Mouse (Mus musculus) urinary bladder, adult 18-20 months (tissue): ENCODE data around the gene Ugt1a10.

Experiments
- DNase-seq, 2 experiments: peaks; one replicate each; pipeline ENCODE4 v3.0.0; 2022; ENCODE audit warnings: low spot score in 2 of 2, mixed read lengths in 2 of 2

The Ugt1a10 gene

DNA sequence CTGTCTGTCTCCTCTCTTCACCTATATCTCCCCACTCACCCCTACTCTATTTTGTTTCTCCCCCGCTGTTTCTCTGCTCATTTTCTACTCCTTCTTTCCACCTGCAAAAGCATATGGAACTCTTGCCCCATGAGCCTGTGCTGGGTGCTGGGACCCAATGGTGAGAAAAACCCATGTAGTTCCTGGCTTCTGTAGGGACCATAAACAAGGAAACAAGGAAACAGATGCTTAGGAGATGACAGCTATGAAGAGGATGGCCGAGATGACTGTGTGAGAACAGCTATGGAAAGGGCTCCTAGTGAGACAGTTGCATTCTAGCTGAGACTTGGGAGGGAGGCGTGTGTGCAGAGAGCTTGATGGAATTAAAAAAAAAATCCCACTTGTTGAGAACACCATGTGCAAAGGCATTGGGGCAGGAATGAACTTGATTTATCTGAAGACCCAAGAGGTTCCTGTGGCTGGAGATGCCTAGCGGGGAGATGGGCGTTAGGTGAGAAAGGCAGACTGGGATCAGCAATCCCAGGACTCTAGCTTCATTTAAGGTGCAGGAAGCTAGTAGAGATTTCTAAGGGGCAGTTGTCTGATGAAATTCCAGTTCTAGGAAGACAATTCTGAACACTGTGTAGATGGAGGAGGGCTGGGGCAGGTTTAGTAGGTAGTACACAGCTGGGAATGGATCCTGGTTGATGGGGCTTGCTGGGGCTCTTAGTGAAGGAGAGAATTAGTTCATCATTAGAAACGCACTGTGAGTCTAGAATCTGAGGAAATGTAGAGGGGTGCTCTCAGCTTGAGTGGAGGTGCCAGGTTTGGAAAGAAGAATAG is 176.0 kb downstream of the Ugt1a10 start:
- no peak for DNase-seq

DNA sequence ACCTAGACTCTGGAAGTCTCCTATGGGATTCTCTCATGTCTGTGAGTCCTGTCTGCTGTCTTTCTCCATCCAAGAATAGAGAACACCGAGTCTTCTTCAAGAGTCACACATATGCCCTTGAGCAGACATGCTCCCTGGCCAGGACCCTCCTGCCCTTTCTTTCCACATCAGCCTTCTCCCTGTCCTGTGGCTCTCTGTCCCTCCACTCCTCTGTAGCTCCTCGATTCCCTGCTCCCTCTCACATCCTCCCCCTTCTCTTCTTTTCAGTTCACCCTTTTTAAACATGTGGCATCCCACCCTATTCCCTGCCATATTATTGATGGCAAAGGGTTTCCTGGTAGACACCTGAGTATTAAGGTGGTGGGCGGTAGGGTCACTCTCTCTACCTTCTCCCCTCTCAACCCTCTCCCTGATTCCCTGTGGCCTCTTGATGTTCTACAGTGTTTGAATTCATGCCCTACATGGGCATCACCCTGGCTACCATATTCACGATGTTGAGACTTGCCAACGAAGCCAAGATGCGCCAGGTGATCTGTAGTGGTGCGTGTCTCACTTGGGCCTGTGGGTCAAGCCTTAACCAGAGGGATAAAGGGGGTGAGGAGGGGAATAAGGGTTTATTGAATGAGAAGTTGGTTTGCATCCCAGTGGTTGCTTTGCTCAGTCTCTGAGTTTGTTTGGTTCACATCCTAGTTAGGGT is 176.8 kb downstream of the Ugt1a10 start:
- peak in 1 of 2 experiments; percentile 9 for DNase-seq

DNA sequence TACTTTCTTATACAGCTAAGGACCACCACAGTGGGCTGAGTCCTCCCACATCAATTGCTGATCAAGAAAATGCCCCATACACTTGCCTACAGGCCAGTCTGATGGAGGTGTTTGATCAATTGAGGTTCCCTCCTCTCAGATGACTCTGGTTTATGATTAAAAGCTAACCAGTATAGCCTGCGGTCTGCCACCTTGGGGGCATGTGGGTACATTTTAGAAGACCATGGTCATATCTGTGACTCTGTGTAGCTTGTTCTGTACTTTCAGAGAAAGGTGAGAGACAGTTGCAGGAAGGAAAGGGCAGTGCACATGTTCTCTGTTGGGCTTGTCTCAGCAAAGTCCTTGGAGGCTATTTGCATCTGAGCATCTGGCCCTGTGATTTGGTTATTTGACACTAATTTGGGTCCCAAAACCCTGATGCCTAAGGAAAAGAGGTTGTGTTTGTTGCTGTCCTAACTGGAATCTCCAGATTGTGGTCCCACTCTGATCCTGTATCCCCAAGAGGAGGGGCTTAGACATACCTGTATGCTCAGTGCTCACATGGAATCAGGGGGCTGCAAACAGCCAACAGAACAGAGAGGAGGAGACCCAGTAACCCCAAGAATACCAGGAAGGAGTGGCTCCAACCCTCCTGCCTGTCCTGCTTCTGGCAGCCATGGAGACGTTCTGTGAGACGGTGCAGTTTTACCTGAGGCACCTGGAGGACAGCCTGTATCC is 177.6 kb downstream of the Ugt1a10 start:
- DNase-seq: no peak

DNA sequence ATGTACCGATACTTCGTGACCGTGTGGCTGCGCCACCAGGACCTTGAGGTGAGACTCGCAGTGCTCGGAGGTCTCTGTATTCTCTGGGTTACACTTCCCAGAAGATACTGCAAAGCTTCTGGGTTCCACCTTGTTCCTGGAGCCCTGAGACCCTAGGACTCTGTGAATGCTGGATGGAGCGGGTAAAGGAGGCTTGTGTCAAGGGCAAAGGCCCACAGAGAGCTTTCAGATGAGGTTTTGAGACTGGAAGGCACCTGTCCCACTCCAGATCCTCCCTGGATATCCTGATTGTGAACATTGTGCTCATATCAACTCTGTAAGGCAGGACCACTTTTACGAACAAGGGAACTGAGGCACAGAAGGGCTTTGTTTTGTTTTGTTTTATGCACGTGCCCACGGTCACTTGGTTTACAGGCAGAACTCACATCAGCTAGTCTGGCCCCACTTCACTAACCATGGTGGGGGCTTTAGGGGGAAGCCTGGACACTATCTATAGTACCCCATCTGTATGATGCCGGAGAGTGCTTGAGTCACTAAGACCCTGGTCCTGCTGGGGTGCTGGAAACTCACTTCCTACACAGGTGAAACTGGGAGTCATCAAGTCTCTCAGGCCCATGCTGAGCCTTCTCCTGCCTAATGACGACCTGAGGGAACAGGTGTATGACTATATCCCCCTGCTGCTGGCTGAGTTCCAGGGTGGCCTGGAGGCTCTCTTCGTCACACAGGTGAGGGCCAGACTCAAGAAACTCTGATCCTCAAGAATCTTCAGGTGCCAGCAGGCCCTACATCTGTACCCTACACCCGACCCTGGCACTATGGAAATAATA is 178.4 kb downstream of the Ugt1a10 start:
- no peak for DNase-seq

DNA sequence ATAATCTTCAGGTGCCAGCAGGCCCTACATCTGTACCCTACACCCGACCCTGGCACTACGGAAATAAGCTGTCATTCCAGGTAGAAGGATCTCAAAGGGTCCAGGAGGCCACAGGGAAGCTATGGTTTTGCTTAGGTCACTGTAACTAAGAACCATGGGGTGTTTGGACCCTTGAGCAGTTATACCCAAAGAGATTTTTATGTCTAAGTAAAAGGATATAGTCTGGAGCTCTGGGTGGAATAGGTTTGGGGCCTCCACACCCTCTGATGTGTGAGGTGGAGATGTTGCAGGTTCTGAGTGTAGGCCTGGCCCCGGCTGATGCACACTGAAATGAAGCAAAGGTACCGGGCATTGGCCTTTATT is 179.0 kb downstream of the Ugt1a10 start:
- DNase-seq: no peak

DNA sequence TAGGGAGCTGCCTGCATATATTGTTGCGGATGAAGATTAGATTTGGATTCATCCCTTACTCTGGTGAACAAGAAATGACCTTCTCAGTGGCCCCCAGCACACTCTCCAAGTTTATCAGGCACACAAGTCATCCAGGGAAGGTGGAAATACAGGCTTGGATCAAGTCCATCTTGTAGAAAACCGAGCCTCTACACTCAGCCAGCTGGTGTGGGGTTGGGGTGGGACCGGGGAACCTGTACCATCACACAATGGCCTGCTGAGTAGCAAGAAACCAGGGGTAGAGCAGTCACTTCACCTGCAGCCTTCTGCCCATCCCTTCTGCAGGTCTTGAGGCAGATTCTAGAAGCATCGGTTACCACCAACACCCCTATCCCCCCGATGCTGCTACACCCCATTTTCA is 179.5 kb downstream of the Ugt1a10 start:
- no peak for DNase-seq

DNA sequence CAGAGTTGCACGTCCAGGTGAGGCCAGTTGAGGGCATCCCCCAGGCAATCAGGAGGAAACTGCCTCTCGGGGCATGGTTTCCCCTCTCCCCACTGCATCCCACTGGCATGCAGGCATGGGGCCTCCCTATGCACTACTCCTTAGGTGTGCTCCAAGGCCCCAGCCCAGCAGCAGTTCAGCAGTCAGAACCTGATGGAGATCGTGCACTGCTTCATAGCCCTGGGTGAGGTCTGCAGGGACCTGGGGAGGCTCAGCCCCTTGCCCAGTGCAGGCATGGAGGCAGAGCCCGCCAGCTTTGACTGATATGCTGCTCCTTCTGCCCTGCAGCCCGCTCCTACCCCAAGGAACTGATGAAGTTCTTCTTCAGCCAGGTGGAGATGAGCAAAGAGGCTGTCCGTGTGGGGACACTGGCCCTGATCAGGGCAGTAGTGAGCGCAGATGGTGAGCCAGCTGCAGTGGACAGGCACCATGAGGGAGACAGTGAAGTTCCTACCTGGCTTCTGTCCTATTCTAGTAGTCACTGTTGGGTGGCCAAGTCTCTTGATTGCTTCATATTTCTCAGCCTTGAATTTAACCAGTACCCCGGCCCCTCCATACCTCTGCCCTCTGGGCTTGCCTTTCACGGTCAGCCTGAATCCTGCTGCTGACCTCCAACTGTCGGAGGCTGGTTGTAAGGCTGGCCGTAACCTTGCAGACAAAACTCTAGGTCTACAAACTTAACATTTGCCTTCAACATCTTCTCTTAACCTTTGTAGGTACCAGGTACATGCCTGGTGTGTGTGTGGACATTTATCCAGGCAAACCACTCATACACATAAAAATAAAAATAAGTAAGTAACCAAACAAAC is 180.1 kb downstream of the Ugt1a10 start:
- no peak for DNase-seq

DNA sequence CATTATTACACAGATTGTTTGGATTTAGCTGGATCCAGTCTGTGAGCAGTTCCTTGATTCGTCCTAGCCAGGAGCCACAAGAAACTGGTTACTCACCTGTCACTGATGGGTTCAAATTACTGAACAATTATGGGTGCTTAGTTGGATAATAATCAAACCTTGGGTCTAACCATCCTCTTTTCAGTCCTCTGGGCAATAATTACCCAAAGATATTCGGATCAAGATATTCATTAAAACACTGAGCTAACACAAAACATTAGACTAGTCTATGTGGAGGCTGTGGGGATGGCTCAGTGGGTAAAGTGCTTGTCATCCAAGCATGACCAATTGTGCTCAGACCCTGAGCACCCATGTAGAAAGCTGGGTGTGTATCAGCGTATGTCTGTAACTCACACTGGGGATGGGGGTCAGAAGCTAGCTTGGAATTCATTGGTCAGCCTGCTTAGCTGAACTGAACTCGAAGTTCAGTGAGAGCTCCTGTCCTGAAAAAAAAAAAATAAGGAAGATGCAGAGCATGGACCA is 180.8 kb downstream of the Ugt1a10 start:
- DNase-seq: no peak

DNA sequence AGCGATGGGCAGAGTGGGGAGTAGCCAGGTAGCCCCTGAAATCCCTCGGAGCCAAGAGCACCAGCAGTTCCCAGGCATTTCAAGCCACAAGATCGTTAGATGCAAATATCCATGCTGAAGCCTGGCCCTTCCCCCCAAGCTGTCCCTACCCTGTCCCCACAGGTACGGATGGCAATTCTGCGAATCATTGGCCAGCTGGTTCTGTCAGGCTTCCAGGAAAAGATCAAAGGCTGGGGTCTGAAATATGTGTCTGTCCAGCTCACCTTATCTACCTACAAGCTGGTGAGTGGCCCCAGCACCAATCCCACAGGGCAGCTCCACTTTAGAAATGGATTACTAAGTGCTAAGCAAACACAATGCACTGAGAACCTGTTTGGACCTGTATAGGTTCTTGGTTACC is 182.1 kb downstream of the Ugt1a10 start:
- DNase-seq: no peak

DNA sequence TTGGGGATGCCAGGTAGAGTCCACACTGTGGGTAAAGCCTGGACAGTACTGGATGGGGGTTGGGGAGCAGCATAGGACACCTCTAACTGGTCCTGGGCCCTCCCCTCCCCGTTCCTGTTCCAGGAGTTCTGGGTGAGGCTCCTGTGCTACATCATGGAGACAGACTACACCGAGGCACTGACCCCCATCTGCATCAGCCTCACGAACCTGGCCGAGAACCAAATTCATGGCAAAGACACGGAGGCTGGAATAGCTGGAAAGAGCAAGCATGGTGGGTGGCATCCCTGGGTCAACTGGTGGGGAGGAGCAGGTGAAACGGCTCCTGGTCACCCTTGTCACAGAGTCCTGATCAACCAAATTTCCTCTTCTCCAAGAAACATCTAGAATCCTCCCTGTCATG is 183.6 kb downstream of the Ugt1a10 start:
- no peak for DNase-seq

DNA sequence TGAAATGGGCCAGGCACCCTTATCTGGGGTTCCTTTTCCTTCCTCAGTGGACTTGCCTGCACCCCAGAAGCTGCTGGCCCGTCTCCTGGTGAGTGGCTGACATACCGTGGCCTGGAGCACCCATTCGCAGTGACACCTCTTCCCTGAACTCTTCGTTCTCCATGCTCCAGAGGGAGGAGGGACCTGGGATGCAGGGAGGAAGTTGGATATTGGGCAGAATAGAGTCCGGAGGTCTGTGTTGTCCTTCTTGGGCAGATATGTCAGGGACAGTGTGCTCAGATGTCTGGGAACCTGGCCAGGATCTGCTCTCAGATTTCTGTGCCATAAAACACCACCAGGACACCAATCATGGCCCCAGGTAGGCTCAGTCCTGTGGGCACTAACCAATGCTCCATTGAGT is 184.9 kb downstream of the Ugt1a10 start:
- DNase-seq: no peak

DNA sequence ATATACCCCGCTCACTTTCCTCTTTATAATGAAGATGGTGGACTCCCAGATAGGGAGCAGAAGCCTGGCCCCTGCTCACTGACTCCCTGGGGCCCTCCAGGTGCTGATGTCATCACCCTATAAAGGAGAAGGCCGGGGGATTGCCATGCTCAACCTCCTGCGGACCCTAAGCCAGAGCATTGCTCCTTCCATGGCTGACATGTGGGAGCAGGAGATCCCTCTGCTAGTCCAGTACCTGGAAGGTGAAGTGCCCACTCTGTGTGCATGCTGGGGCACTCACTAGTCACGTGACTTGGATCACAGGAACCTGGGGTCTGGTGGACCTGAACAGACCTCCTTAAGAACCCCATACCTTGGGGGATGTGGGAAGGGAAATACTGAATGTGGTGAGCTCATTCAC is 185.4 kb downstream of the Ugt1a10 start:
- DNase-seq: no peak

DNA sequence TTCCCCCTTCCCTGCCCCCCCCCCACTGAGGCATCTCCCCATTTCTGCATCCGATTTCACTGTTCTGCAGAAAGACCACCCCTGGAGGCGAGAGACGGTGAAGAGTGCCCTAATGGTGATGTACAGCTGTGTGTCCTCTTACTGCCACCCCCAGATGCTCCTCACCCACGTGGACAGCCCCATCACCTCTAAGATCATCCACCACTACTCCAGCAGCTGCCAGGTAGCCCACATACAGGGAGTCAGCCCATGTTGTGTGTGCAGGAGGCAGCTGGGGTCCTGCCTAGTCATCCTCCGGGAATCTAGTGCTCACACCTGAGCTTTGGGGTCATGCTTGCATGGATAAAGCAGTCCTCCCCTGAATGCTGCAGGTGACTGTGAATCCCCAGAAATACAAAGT is 188.7 kb downstream of the Ugt1a10 start:
- DNase-seq: no peak

DNA sequence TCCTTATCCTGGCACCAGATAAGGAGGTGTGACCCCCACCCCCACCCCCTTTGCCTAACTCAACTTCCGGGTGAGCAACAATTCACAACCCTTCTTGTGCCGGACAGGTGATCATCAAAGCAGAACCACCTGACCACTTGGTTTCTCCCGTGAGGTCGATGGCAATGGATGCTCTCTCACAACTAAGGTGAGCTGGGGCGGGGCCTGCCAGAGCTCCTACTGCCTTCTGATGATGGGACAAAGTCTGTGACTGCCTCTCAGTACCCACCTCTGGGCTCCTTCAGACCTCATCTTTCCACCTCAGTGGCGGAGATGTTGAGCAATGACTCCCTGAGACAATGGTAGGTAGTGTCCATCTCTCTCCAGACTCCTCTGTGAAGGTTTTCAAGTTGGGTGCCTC is 190.7 kb downstream of the Ugt1a10 start:
- DNase-seq: no peak

DNA sequence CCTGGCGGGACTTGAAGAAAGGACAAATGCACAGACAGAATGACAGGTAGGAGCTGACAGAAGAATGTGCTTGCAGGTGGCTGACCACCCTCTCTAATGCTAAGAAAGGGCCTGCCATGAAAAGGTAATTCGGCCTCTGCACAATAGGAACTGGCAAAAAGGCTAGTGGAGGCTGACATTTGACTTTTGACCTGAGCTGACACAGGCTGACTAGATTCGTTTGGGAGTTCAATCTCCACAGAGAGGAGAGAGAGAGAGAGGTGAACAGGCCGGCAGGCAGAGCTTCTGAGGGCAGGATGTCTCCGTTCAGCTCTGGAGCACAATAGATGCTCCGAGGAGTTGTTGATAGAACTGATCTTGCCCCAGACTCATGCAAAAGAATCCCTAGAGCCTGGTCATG is 191.2 kb downstream of the Ugt1a10 start:
- no peak for DNase-seq

DNA sequence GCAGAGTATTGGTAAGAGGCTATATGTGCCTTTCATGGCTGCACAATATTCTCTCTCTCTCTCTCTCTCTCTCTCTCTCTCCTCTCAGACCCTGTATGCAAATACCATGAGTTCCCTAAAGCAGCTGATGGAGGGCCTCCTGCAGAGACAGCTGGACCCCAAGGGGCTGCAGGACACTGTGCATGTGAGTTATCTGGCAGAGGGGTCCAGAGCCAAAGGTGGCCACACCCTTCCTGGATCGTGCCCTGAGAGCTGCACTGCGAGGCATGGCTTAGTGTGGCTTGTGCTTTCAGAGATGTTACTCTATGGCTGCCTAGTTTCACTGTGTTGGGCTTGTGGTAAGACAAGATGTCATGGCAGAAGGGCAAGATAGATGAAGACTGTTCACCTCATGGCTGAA is 192.5 kb downstream of the Ugt1a10 start:
- no peak for DNase-seq

DNA sequence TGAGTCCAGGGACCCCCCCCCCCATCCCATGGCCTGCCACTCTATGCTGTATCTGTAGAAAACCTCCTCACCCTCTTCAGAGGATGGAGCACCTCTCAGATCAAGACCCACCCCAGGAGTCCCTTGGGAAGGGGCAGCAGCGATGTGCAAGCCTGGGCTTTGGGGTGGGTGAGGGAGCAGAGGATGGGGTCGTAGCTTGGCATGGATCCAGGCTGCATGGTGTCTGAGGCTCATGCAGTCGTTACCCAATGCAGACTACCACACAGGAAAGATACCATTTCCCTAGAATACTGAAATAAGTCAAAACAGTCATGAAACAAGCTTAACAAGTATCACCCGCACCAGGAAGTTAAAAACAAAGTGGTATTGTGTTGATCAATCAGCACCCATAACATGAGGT is 193.5 kb downstream of the Ugt1a10 start:
- DNase-seq: no peak

DNA sequence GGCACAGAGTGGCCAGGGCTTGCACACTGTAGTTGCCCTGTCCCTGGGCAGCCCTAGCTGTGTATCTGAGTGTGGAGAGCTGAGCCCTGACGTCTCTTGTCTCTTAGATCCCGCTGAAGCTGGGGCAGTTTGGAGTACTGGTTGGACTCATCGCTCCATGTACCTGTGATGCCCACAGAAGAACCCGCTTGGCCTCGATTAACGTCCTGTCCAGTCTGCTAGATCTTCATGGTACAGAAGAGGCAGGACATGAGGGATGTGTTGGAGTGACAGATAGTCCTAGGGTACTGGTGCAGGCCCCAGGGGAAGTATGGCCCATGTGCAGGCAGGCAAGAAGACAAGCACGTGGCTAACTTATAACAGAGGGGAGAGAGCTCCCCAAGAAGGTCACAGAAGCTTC is 194.4 kb downstream of the Ugt1a10 start:
- no peak for DNase-seq

DNA sequence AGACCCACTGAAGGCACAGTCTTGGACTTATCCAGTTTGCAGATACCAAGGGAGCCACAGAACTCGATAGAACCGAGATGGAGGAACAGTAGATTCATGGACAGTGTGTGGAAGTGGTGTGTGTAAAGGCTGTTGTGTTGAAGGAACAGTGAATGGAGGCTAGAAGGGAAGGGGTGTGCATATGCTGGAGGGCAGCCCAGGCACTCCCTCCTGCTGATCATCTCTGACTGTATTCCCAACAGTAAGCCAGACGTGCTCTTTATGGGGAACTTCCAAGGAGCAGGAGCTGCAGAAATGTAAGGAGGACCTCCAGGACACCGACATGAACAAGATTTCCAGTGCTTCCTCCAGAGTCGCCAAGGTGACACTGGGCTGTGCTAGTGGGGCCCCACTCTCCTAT is 194.8 kb downstream of the Ugt1a10 start:
- no peak for DNase-seq

DNA sequence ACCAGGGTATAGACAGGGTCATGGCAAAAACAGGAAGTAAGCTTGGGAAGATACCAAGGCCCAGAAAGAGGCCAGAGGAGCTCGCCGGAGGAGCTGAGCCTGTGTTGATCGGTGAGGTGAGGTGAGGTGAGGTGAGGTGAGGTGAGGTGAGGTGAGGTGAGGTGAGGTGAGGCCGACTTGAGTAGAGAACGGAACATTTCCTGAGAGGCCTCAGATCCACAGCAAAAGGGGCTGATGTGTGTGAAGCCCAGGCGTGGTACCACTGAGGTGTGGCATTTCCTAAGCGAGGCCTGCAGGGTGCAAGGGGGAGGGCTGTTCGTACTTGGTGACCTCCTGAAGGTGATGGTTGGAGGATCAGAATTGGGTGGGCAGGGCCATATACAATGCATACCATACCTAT is 197.9 kb downstream of the Ugt1a10 start:
- DNase-seq: no peak

DNA sequence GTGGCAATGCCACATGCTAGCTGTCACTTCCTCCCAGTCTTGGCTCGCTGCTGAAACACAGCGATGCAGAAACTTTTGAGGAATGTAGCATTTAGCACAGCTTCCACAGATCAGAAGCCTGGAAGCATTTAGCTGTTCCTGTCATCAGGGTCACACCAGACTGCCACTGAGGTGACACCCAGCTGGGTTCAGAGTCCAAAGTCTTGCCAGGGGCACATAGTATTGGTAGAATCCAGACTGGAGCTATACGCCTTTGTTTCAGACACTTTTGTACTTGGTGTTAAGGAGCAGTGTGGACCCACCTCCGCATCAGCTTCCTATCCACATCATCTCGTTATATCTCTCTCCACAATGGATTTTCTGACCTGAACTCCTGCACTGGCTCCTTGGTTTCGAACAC is 198.4 kb downstream of the Ugt1a10 start:
- no peak for DNase-seq
